Mouse (Mus musculus) liver, embryonic 11.5 days (tissue): ENCODE results near the gene U2surp. TPM values are rescaled to one million over a fixed set of nuclear protein-coding genes. Genes with fewer than 3 reads are reported as not detected.
A peak's percentile ranks its signal among the peaks of the same experiment; 100 is the strongest.

Source experiments
- ATAC-seq: fragments of 200-750 bp; cut with Nextera tagmentation; replicated peaks from 2 replicates; pipeline ENCODE4 v1.8.0; 2017; ENCODE audit warnings: moderate number of reproducible peaks, mild to moderate bottlenecking, moderate TSS enrichment, moderate library complexity; ENCODE audit not compliant: low FRiP score
- DNase-seq: peaks from one replicate; pipeline ENCODE4 v3.0.0-alpha.2; 2017; ENCODE audit warnings: low spot score
- H3K27ac ChIP-seq: fragments of 300-500 bp; sonication (generic); 2 replicates; pipeline ENCODE4 v1.5.1; 2014; ENCODE audit warnings: mild to moderate bottlenecking, low read depth, low read length, control low read depth
- H3K27me3 ChIP-seq: fragments of 300-500 bp; sonication (generic); replicated peaks from 2 replicates; pipeline ENCODE4 v1.6.1; 2014; ENCODE audit warnings: low read length, mixed read lengths; ENCODE audit not compliant: control insufficient read depth, insufficient read depth
- H3K36me3 ChIP-seq: fragments of 300-500 bp; sonication (generic); 2 replicates; pipeline ENCODE4 v1.6.1; 2014; ENCODE audit warnings: mild to moderate bottlenecking, low read length, moderate library complexity, mixed read lengths; ENCODE audit not compliant: control insufficient read depth, insufficient read depth
- H3K4me1 ChIP-seq: fragments of 300-500 bp; sonication (generic); replicated peaks from 2 replicates; pipeline ENCODE4 v1.6.1; 2014; ENCODE audit warnings: low read length, mixed read lengths; ENCODE audit not compliant: control insufficient read depth, insufficient read depth
- H3K4me2 ChIP-seq: fragments of 300-500 bp; sonication (generic); 2 replicates; pipeline ENCODE4 v1.6.1; 2014; ENCODE audit warnings: mild to moderate bottlenecking, control low read depth, moderate library complexity
- H3K4me3 ChIP-seq: fragments of 300-500 bp; sonication (generic); 2 replicates; pipeline ENCODE4 v1.5.1; 2014; ENCODE audit warnings: low read depth, low read length, control low read depth
- H3K9ac ChIP-seq: fragments of 300-500 bp; sonication (generic); 2 replicates; pipeline ENCODE4 v1.6.1; 2014; ENCODE audit warnings: low read depth, low read length, control low read depth
- H3K9me3 ChIP-seq: fragments of 300-500 bp; sonication (generic); 2 replicates; pipeline ENCODE4 v1.6.1; 2016; ENCODE audit warnings: low read length, inconsistent platforms, mixed read lengths; ENCODE audit not compliant: control insufficient read depth
- WGBS: fragments of 180-500 bp; shearing (Covaris S2); extraction: QIAGEN DNeasy Blood & Tissue Kit; methylation state at CpG from one replicate; pipeline ENCODE4 v1.1.7; 2014; 5-methylcytosine and 5-hydroxymethylcytosine counted together
- polyA plus RNA-seq: library from polyadenylated mRNA; unstranded; fragments of >200 nt; fragmentation: Nextera tagmentation; extraction: Ambion mirVana; gene quantifications from 2 replicates; pipeline ENCODE4 v1.2.1, GENCODE M21; 2014

The U2surp gene
- polyA plus RNA-seq, 1 experiment from 2014 or later = 131 TPM

DNA sequence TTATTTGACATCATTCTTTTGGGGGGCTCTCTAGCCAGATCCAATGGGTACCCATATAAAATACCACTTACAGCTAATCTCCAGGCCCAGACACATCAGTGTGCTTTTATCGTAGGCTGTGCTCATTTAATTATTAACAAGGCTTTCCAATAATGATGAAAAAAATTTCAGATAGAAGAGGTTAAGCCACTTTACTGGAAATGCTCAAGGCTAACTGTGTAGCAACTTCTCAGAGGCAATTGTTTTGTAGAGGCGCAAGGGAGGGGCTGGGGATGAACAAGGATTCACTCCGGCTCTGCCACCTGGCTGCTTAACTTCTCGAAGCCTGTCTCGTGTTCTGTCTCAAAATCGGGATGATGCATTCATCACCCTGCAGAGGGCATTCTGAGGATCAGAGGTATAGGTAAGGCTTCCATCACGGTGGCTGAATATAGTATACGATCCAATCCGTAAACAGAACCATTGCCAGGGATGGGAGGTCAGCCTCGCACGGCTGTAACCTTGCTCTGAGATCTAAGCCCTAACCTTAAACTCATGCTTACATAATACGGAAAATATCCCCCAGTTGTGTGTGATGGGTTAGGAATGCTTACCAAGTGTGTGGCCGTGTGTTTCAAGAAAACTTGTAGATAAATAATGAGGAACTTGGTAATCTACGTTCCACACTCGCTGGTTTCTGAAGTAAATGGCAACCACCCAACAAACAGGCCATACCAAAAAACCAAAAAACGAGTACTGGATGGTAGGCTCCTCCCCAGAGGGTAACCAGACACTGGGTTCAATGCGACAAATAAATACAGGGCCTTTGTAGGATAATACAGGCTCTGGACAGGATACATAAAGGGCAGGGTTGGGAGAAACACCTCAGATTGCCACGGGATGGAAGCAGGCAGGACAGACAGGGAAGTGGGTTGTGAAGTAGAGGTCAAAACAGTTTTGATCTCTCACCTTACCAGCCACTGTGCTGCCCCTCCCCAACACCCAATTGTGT is 42.7 kb upstream of the U2surp start:
- H3K27ac ChIP-seq = peak overlapping the region; percentile 85

DNA sequence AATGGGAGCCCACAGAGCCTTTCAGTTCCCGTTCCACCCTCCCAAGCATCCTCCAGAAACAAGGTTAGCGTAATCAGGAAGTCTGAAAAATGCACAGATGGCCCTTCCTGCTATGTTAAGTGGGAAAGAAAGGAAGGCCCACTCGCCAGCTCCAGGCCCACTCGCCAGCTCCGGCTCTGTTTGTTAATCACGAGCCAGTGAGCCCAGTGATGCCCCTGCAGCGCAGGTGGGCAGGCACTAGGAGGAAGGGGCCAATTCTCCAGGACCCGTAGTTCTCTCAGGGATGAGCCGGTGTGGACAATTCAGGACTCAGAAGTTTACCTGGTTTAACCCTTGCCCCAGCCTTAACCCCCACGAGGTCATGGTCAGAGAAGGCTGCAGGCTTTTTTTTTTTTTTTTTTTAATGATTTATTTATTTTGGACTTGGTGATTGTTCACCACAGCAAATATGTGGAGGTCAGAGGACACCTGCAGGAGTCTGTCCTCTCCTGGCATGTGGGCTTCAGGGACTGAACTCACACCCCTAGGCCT is 40.4 kb upstream of the U2surp start:
- H3K9me3 ChIP-seq = no peaks in the 10 kb centered on the region
- no peaks in the 10 kb centered on the region for H3K36me3 ChIP-seq
- no peak overlapping the region; the same call in 1 of the 2 replicates for H3K4me2 ChIP-seq
- DNase-seq (no peak), ATAC-seq (no peak)
- peak overlapping the region; percentile 36; the same call in 1 of the 2 replicates for H3K27ac ChIP-seq
- 0 out of 2 replicates have a peak overlapping the region, but pooled peaks have one; percentile 3 for H3K9ac ChIP-seq
- peaks cover 2% of the 10 kb centered on the region; the same call in 1 of the 2 replicates for H3K27me3 ChIP-seq
- peaks cover 48% of the 10 kb centered on the region for H3K4me1 ChIP-seq
- WGBS = 76% methylated on average over 10 of the region's 10 CpGs
- no peak overlapping the region for H3K4me3 ChIP-seq

More for the DNA sequence above, 42.7 kb upstream of the U2surp start:
- no peak for DNase-seq
- Histone ChIP-seq H3K4me2 (peak overlapping the region; percentile 40), H3K27me3 (peaks cover 25% of the 10 kb centered on the region), H3K9me3 (no peaks in the 10 kb centered on the region), H3K9ac (peak overlapping the region; percentile 28; the same call in 1 of the 2 replicates), H3K4me1 (peaks cover 48% of the 10 kb centered on the region), H3K4me3 (no peak overlapping the region), H3K36me3 (no peaks in the 10 kb centered on the region)
- peak; percentile 24 for ATAC-seq
- 61% methylated on average over 18 of the region's 18 CpGs for WGBS

DNA sequence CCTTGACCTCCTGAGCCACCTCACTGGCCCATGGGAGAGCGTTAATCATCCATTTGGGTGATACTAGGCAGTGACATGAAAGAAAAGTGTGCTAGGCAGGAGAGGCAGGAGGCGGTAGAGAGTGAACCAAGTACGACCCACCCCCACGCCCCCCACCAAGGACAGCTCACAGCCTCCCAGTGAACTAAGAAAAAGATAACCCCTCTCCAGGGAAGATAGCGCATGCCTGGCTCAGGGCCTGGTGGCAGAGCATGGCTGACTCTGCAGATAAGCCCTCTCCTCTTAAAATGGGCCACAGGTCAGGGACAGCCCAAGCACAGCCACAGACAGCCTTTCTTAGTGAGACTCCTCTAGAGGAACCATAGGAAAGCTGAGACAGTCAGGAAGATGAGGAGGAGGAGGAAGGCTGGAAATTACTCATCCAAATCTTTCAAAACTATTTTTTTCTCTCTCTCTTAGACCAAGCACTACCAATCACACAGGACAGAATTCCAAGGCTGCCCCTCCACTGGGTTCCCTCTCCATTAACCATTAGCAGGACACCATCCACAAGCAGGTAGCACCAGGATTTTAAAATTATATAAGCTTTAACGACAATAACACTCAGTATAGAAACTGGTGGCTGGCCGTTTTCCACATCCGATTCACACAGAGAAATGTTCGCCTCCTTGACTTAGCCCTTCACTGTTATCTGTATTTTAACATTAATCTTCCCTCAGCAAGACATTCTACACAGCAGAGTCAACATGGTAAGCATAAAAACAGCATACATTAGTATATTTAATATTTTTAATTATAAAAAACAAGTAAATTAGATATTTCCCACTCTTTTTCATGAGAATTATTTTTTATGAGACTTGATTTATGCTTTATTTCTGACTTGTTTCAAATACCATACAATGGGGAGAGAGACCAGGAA is 39.3 kb upstream of the U2surp start:
- Histone ChIP-seq H3K4me2 (peak overlapping the region; percentile 48), H3K27ac (peak overlapping the region; percentile 57), H3K9me3 (no peaks in the 10 kb centered on the region), H3K9ac (no peak overlapping the region; the same call in 1 of the 2 replicates), H3K4me3 (no peak overlapping the region), H3K4me1 (peaks cover 45% of the 10 kb centered on the region), H3K27me3 (no peaks in the 10 kb centered on the region), H3K36me3 (no peaks in the 10 kb centered on the region)
- DNase-seq (no peak), ATAC-seq (peak; percentile 85)
- WGBS = 36% methylated on average over 9 of the region's 9 CpGs

GRCm38 (mm10) chr9:95549626-95550411 is 38.0 kb upstream of the U2surp start:
- Histone ChIP-seq H3K27ac (no peak overlapping the region), H3K9ac (no peak overlapping the region), H3K4me1 (peaks cover 33% of the 10 kb centered on the region), H3K4me2 (no peak overlapping the region), H3K9me3 (no peaks in the 10 kb centered on the region), H3K27me3 (no peaks in the 10 kb centered on the region), H3K4me3 (no peak overlapping the region), H3K36me3 (no peaks in the 10 kb centered on the region)
- WGBS = 72% methylated on average over 15 of the region's 15 CpGs
- ATAC-seq (no peak), DNase-seq (no peak)

DNA sequence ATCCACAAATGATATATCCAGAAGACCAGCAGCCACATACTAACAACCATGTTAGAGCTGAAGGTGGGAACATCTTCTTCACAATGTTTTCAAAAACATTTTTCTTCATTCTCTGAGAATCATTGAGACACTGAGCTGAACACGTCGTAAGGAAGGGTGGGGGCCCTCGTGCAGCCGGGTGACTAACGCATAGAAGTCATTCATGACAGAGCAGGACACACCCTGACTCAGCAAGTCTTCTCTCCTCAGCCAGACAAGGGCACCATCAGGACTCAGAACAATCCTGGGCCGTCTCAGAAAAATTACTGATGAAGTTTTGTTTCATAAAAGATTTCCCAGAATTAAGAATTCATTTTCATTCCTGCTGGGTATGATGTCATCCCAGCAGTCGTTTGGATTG is 34.9 kb upstream of the U2surp start:
- ATAC-seq (peak; percentile 84), DNase-seq (no peak)
- WGBS = 35% methylated on average over 7 of the region's 7 CpGs
- Histone ChIP-seq H3K27ac (no peak overlapping the region), H3K9me3 (no peaks in the 10 kb centered on the region), H3K9ac (no peak overlapping the region), H3K4me3 (no peak overlapping the region), H3K27me3 (no peaks in the 10 kb centered on the region), H3K4me1 (peaks cover 14% of the 10 kb centered on the region), H3K4me2 (no peak overlapping the region), H3K36me3 (no peaks in the 10 kb centered on the region)

- Histone ChIP-seq H3K9me3 (no peaks in the 10 kb centered on the region), H3K27me3 (no peaks in the 10 kb centered on the region), H3K9ac (no peak overlapping the region), H3K36me3 (no peaks in the 10 kb centered on the region), H3K4me1 (no peaks in the 10 kb centered on the region), H3K4me2 (no peak overlapping the region), H3K27ac (no peak overlapping the region), H3K4me3 (no peak overlapping the region)
- 88% methylated on average over 4 of the region's 4 CpGs for WGBS
- DNase-seq = no peak
- ATAC-seq = no peak
These were observed 32.8 kb upstream of the U2surp start for GRCm38 (mm10) chr9:95544598-95544997.

DNA sequence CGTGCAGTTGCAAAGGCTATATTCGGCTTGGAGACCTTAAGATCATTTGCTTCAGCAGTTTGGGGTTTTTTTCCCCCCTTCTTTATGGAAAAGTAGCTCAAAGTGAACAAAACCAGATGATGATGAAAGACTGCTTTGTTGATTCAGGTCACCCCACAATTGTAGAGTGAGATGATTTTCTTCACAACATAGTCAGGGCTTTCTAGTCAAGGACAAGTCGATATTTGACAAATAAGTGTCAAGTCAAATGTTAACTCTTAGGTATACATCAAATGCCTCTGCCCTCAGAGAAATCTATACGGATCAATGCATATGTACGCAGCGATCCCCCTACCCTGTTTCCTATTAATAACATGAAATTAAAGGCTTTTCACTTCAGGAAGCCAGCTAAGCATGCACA is 30.7 kb upstream of the U2surp start:
- no peaks in the 10 kb centered on the region for H3K27me3 ChIP-seq
- H3K9me3 ChIP-seq = no peaks in the 10 kb centered on the region
- no peaks in the 10 kb centered on the region for H3K36me3 ChIP-seq
- H3K9ac ChIP-seq = no peak overlapping the region
- DNase-seq (no peak), ATAC-seq (0 out of 2 replicates have a peak, but pooled peaks have one; percentile 10)
- no peaks in the 10 kb centered on the region for H3K4me1 ChIP-seq
- WGBS = 73% methylated on average over 6 of the region's 6 CpGs
- no peak overlapping the region for H3K4me2 ChIP-seq
- peak overlapping the region; percentile 68 for H3K27ac ChIP-seq
- no peak overlapping the region for H3K4me3 ChIP-seq
